Mouse (Mus musculus): Measurements from ENCODE around the gene Timp1. TPM values are rescaled to one million over a fixed set of nuclear protein-coding genes. Genes with fewer than 3 reads are reported as not detected.
A peak's percentile ranks its signal among the peaks of the same experiment; 100 is the strongest.

Timp1 gene
- not detected for polyA plus RNA-seq (2017; shearing (Covaris generic))

DNA sequence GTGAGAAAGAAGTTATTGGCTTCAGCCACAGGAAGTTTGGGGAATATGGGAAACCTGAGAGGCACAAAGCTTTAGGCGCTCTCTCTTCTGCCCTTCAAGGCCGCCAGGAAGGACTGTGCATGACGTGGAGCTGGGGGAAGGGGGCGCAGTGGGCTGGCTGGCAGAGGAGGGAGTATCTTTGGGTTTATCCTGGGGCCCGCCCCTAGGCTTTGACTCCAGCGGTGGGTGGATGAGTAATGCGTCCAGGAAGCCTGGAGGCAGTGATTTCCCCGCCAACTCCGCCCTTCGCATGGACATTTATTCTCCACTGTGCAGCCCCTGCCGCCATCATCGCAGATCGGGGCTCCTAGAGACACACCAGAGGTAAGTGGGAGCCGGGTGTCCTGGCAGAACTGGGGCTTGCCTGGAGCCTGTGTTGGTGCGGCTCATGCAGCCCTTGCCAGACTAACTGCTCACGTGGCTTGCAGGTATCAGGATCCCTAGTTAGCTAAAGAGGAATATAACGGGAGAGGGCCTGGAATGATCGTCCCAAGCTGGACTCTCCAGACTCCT, at the start of gene Timp1:
Gene Timp1 (plus strand): TSS at position 205 of the 552 bp plus-strand sequence.
- ATAC-seq: no peak

GRCm38 (mm10) chrX:20828934-20829333, 41.0 kb upstream of the Timp1 start:
- no peak for ATAC-seq

GRCm38 (mm10) chrX:20847232-20847631, 22.7 kb upstream of the Timp1 start:
- no peak for ATAC-seq

DNA sequence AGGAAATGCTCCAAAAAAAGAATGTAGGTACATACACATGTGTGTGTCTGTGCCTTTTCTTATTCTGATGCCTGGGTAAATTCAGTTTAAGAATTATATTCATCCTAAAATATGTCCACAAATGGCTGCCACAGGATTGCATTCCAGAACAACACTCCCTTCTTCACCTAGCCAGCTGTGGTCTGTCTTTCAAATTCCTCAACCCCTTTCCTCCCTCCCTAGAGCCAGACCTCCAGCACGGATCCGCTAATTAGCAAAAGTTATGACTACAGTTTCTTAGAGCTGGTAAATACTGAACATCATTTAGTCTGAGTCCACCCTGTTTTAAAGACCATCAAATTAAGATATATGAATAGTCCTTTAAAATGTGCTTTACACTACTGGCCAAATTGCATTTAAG, 22.1 kb upstream of the Timp1 start:
- no peak for ATAC-seq

DNA sequence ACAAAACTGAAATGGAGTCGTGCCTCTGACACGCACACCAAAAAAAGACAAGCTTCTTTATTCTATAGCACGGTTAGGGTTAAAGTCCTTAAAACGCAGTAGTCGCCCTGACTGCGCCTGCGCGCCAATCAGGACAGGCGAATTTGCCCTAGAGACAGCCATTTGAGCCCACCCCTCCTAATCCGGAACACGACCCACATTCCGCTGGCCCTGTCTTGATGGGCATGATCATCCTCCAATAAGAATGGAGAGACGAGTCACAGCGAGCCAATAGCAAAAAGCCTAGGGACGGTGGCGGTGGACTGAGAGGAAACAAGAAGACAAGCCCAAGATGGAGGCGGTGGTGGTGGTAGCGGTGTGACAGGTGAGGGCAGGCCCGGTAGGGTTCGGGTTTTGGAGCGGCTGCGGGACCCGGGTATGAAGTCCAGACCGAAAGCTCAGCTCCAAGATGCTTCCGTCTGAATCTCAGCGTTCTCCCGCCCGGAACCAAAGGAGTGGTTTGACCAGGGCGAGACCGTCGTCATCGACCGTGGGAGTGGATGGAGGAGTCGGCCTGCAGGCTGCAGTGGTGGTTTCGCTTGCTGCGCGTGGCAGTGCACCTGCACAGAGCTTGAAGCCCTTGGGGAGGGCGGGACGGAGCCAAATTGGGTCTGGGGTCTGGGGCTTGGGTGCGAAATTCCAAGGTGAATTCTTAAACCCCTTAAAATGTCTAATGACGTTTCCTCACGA, 21.5 kb upstream of the Timp1 start:
- peak; percentile 100 for ATAC-seq

DNA sequence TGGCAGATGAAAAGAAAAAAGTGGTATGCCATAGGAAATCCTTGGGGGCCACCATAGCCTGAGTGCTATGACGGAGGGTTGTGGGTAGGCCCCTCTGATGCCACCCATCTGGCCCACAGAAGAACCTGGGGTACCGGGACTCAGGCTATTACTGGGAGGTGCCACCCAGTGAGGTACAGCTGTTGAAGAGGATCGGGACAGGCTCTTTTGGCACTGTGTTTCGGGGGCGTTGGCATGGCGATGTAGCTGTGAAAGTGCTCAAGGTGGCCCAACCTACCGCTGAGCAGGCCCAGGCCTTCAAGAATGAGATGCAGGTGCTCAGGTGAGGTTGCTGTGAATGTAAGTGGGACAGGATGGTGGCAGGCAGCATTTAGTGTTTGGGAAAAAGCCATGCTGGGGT, 16.2 kb upstream of the Timp1 start:
- no peak for ATAC-seq

- no peak for ATAC-seq
Measured at GRCm38 (mm10) chrX:20861453-20862104, 8.4 kb upstream of the Timp1 start.

DNA sequence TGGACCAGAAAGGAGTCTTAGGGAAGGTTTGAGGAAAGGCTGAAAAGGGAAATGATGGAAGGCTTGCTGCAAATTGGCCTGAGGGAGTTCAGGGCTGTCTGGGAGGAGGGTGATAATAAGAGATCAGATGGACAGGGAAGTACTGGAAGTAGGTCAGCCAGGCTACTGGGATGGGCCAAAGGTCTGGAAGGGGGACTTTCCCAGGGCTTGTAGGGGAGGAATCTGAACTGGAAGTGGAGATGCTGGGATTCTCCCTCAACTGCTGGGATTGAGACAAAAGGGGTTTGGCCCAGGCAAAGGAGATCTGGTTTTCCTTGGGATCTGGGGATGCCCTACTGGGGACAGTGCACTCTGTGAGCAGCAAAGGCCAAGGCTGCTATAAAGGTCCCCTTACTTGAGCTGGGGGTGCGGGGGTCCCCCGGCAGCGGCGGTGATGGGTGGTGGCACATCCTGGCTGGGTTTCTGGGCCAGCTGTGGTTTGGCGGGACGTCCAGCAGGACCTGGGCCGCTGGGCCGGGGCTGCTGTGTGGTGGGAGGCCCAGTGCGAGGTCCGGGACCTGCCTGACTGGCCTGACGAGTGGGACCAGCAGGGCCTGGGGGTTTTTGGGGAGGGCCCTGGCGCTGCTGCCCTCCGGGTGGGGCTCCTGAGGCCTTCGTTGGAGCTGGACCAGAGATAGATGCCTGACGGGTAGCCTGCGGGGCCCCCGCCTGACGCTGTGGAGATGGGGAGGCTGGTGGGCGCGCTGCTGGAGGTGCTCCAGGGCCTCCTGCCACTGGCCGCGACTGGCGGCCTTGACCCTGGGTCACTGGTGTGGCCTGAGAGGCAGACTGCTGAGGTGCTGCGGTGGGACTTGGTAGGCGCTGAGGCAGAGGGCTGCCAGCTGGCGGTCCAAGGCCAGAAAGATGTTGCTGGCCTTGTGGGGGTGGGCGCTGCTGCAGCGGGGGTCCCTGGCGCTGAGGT, 7.6 kb upstream of the Timp1 start:
- ATAC-seq: no peak

GRCm38 (mm10) chrX:20863161-20864101, 6.5 kb upstream of the Timp1 start:
- ATAC-seq: no peak

DNA sequence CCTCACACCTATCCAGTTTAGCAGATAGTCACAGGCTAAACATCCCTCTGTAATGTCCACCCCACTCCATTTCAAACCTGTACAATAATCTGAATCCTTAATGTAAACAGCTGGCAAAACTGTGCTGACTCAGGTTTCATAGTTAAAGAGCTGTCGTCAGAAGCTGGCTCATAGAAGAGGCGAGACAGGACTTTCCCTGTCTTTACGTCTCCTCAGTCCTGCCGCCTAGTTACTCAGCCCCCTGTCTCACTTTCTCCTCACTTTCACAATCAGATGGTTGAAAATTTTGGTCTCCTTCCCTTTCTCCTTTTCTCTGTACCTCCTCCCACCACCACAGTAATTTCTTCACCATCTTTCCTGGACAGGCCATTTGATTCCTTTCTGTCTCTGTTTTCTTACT, 1.9 kb upstream of the Timp1 start:
- ATAC-seq: no peak

GRCm38 (mm10) chrX:20869203-20869602, 763 bp upstream of the Timp1 start:
- no peak for ATAC-seq

- ATAC-seq: no peak
Measured at GRCm38 (mm10) chrX:20872928-20873500, 3.0 kb downstream of the Timp1 start.

DNA sequence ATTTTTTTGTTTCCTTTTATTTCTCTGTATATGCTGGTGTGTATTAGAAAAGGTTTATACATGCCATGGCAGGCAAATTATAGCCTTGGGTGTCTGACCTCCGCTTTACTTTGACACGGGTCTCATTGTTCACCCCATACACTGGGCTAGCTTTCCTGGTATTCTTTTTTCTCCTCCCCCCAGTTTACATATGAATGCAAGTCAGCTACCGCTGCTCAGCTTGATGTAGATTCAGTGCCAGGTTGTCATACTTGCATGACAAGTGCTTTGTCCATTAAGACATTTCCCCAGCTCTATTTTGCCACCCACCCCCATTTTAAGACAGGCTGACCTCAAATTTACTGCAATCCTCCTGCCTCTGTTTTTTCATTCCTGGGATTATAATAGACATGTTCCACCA, 5.3 kb downstream of the Timp1 start:
- no peak for ATAC-seq

DNA sequence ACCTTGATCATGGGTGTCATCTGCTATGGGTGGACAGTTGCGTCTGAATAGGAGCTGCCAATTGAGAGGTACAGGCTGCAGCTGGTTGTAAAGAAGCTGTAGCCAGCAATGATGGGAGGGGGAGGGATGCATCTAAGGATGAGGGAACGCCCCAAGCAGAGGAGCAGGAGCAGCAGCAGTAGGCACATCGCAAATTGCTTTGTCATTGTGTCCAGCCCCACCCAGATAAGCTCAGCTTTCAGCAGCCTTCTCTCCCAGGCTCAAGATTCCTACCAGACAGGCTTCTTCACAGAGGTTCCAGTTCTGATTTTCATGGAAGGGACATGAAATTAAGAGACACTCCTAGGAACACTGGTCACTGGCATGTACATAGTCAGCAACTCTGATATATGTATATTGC, 40.1 kb downstream of the Timp1 start:
- no peak for ATAC-seq

GRCm38 (mm10) chrX:20913726-20914125, 43.8 kb downstream of the Timp1 start:
- no peak for ATAC-seq

DNA sequence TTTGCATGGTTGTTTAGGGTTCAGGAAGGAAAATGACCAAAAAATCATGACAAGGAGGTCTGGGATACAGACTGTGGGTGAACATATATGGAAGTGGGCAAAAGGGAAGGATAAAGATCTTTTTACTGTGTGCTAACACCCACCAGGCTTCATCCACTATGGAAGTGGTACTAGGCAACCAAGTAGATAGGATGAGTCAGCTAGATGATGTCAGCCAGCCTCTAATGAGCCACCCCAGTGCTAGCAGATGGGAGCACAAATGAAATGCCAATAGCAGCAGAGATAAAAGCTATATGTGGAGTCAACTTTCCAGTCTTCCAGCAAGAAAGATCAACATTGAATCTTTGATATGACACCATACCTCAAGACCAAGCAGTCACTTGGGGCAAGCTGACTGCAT, 45.1 kb downstream of the Timp1 start:
- ATAC-seq: no peak

DNA sequence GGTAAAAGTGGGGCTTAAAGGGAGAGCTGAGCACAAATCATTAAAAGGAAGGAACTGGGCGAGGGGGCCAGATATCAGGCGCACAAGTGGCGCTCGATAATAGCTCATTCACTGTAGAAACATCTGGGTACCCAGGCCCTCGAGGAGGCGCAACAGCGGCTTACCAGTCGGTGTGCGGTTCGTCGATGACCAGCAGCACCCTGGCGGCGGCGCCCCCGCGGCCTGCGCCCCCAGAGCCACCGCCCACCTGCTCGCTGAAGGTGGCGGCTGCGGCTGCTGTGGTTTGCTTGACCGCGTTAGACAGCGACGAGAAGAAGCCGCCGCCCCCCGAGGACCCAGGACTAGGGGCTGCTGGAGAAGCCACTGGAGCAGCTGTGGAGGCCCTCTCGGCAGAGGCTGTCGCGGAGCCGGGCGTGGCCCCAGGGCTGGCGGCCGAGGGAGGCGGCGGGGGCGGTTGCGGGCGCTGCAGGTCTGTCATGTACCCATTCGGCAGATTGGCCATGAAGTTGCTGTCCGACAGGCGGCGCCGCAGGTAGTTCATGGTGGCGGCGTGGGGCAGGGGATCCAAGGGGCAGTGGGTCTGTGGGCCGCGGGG, 50.4 kb downstream of the Timp1 start:
- peak; percentile 53 for ATAC-seq

- peak; percentile 93 for ATAC-seq
Measured at GRCm38 (mm10) chrX:20920844-20921364, 50.9 kb downstream of the Timp1 start, which contains the start of gene Syn1. Syn1 (minus strand) TSS chrX:20921004.

- no peak for ATAC-seq
Measured at GRCm38 (mm10) chrX:20921366-20921765, 51.4 kb downstream of the Timp1 start.

GRCm38 (mm10) chrX:20923506-20923905, 53.5 kb downstream of the Timp1 start:
- no peak for ATAC-seq
